Mouse (Mus musculus): ENCODE results near the gene Dcxr. TPM values are rescaled to one million over a fixed set of nuclear protein-coding genes. Genes with fewer than 3 reads are reported as not detected.
"Not testable (repeated sequence)": the region's sequence is repeated elsewhere in the genome, so short reads cannot be mapped to it uniquely, and the experiment has no call there.

The Dcxr gene
- polyA plus RNA-seq, 1 experiment from 2014 or later, result 13.0 TPM

- 60% methylated on average over 8 of the region's 8 CpGs for WGBS
- H3K4me2 ChIP-seq, result no peak overlapping the region
- no peaks in the 10 kb centered on the region for H3K9me3 ChIP-seq
- no peak overlapping the region for H3K9ac ChIP-seq
- H3K27ac ChIP-seq (replicated peaks), result no peak overlapping the region
- H3K36me3 ChIP-seq, result no peaks in the 10 kb centered on the region
- no peak for ATAC-seq (ENCODE audit: low read depth)
- no peaks in the 10 kb centered on the region for H3K27me3 ChIP-seq
- no peak overlapping the region for H3K4me3 ChIP-seq
- H3K4me1 ChIP-seq (replicated peaks), result no peaks in the 10 kb centered on the region
Measured at GRCm38 (mm10) chr11:120749430-120749829, 22.3 kb upstream of the Dcxr start.

GRCm38 (mm10) chr11:120747974-120748373, 20.9 kb upstream of the Dcxr start:
- 70% methylated on average over 4 of the region's 4 CpGs for WGBS
- Histone ChIP-seq H3K9me3 (no peaks in the 10 kb centered on the region), H3K36me3 (no peaks in the 10 kb centered on the region), H3K9ac (no peak overlapping the region), H3K27ac (replicated peaks) (no peak overlapping the region), H3K4me1 (replicated peaks) (no peaks in the 10 kb centered on the region), H3K27me3 (no peaks in the 10 kb centered on the region), H3K4me3 (no peak overlapping the region), H3K4me2 (no peak overlapping the region)
- no peak for ATAC-seq (ENCODE audit: low read depth)

- H3K9ac ChIP-seq, result no peak overlapping the region
- no peaks in the 10 kb centered on the region for H3K36me3 ChIP-seq
- no peaks in the 10 kb centered on the region for H3K9me3 ChIP-seq
- ATAC-seq (ENCODE audit: low read depth), result no peak
- H3K27me3 ChIP-seq, result no peaks in the 10 kb centered on the region
- H3K4me2 ChIP-seq, result no peak overlapping the region
- no peak overlapping the region for H3K4me3 ChIP-seq
- no peaks in the 10 kb centered on the region for H3K4me1 ChIP-seq (replicated peaks)
- H3K27ac ChIP-seq (replicated peaks), result no peak overlapping the region
- 77% methylated on average over 7 of the region's 7 CpGs for WGBS
Measured at GRCm38 (mm10) chr11:120744121-120744701, 17.1 kb upstream of the Dcxr start.

GRCm38 (mm10) chr11:120740981-120741380, 13.9 kb upstream of the Dcxr start:
- Histone ChIP-seq H3K27ac (replicated peaks) (no peak overlapping the region), H3K9ac (no peak overlapping the region), H3K9me3 (no peaks in the 10 kb centered on the region), H3K4me2 (no peak overlapping the region), H3K4me3 (no peak overlapping the region), H3K27me3 (no peaks in the 10 kb centered on the region), H3K36me3 (no peaks in the 10 kb centered on the region), H3K4me1 (replicated peaks) (no peaks in the 10 kb centered on the region)
- whole genome bisulfite sequencing, result 90% methylated on average over 5 of the region's 5 CpGs
- ATAC-seq (ENCODE audit: low read depth), result no peak

- Histone ChIP-seq H3K9me3 (no peaks in the 10 kb centered on the region), H3K27me3 (no peaks in the 10 kb centered on the region; the same call in 1 of the 2 replicates), H3K27ac (replicated peaks) (no peak overlapping the region), H3K4me1 (replicated peaks) (no peaks in the 10 kb centered on the region), H3K36me3 (no peaks in the 10 kb centered on the region), H3K4me3 (no peak overlapping the region), H3K4me2 (no peak overlapping the region), H3K9ac (no peak overlapping the region)
- 73% methylated on average over 6 of the region's 6 CpGs for WGBS
- ATAC-seq (ENCODE audit: low read depth), result no peak
Measured at GRCm38 (mm10) chr11:120736424-120736823, 9.3 kb upstream of the Dcxr start.

- no peak for ATAC-seq (ENCODE audit: low read depth)
- H3K9ac ChIP-seq, result no peak overlapping the region
- H3K27me3 ChIP-seq, result peaks cover 6% of the 10 kb centered on the region
- no peak overlapping the region for H3K27ac ChIP-seq (replicated peaks)
- H3K36me3 ChIP-seq, result no peaks in the 10 kb centered on the region
- H3K9me3 ChIP-seq, result no peaks in the 10 kb centered on the region
- no peak overlapping the region for H3K4me3 ChIP-seq
- H3K4me1 ChIP-seq (replicated peaks), result 0 out of 2 replicates have a peak, but pooled peaks cover 4% of the 10 kb centered on the region
- WGBS, result 65% methylated on average over 6 of the region's 6 CpGs
- H3K4me2 ChIP-seq, result no peak overlapping the region
Measured at GRCm38 (mm10) chr11:120733521-120733920, 6.4 kb upstream of the Dcxr start.

- no peak for ATAC-seq (ENCODE audit: low read depth)
- no peak within 1 kb of the TSS for H3K4me2 ChIP-seq
- H3K4me1 ChIP-seq (replicated peaks), result 0 out of 2 replicates have a peak, but pooled peaks cover 4% of the 10 kb centered on the region
- peaks cover 6% of the 10 kb centered on the region for H3K27me3 ChIP-seq
- no peak within 1 kb of the TSS for H3K4me3 ChIP-seq
- no peaks in the 10 kb centered on the region for H3K36me3 ChIP-seq
- 68% methylated on average over 12 of the region's 12 CpGs for WGBS
- H3K9ac ChIP-seq, result no peak within 1 kb of the TSS
- H3K9me3 ChIP-seq, result no peaks in the 10 kb centered on the region
- H3K27ac ChIP-seq (replicated peaks), result no peak within 1 kb of the TSS
Measured at GRCm38 (mm10) chr11:120731858-120732680, 5.0 kb upstream of the Dcxr start, which contains the start of gene Cbr2. Cbr2 (minus strand) TSS chr11:120732114.

GRCm38 (mm10) chr11:120731395-120731794, 4.3 kb upstream of the Dcxr start:
- no peak overlapping the region for H3K9ac ChIP-seq
- 100% methylated on average over 1 of the region's 1 CpGs for WGBS
- ATAC-seq (ENCODE audit: low read depth), result no peak
- H3K4me1 ChIP-seq (replicated peaks), result peaks cover 10% of the 10 kb centered on the region
- H3K36me3 ChIP-seq, result no peaks in the 10 kb centered on the region
- no peak overlapping the region for H3K4me3 ChIP-seq
- no peaks in the 10 kb centered on the region for H3K9me3 ChIP-seq
- H3K4me2 ChIP-seq, result no peak overlapping the region
- no peak overlapping the region for H3K27ac ChIP-seq (replicated peaks)
- peaks cover 6% of the 10 kb centered on the region for H3K27me3 ChIP-seq

- Histone ChIP-seq H3K36me3 (no peaks in the 10 kb centered on the region), H3K4me2 (no peak overlapping the region), H3K9ac (no peak overlapping the region), H3K27me3 (peaks cover 7% of the 10 kb centered on the region), H3K4me1 (replicated peaks) (peaks cover 14% of the 10 kb centered on the region), H3K9me3 (no peaks in the 10 kb centered on the region), H3K4me3 (no peak overlapping the region), H3K27ac (replicated peaks) (no peak overlapping the region)
- WGBS, result 88% methylated on average over 10 of the region's 10 CpGs
- no peak for ATAC-seq (ENCODE audit: low read depth)
Measured at GRCm38 (mm10) chr11:120730331-120730870, 3.3 kb upstream of the Dcxr start.

- H3K27ac ChIP-seq (replicated peaks); ATAC-seq (ENCODE audit: low read depth); H3K27me3 ChIP-seq; H3K4me3 ChIP-seq; H3K9ac ChIP-seq; H3K36me3 ChIP-seq; H3K9me3 ChIP-seq: not testable (repeated sequence)
- WGBS, result 3% methylated on average over 18 of the region's 21 CpGs
- Histone ChIP-seq H3K4me2 (peak overlapping the region; percentile 35), H3K4me1 (replicated peaks) (peaks cover 14% of the 10 kb centered on the region)
Measured at GRCm38 (mm10) chr11:120729432-120730050, 2.5 kb upstream of the Dcxr start.

- ATAC-seq (ENCODE audit: low read depth), result no peak
- H3K4me1 ChIP-seq (replicated peaks), result peaks cover 14% of the 10 kb centered on the region
- H3K9ac ChIP-seq, result no peak overlapping the region
- H3K9me3 ChIP-seq, result no peaks in the 10 kb centered on the region
- peaks cover 6% of the 10 kb centered on the region; the same call in 1 of the 2 replicates for H3K36me3 ChIP-seq
- H3K27ac ChIP-seq (replicated peaks), result no peak overlapping the region
- WGBS, result 68% methylated on average over 11 of the region's 11 CpGs
- H3K4me3 ChIP-seq, result no peak overlapping the region
- H3K4me2 ChIP-seq, result no peak overlapping the region
- peaks cover 10% of the 10 kb centered on the region for H3K27me3 ChIP-seq
Measured at GRCm38 (mm10) chr11:120728530-120729240, 1.6 kb upstream of the Dcxr start.
